Mouse (Mus musculus) embryonic stem cell, embryonic (primary cell): ENCODE measurements at regions not wholly inside any gene's neighbourhood (a gene's known extent, or its start where the extent isn't known, plus 50 kb on each side); places are given as distances from the start of the nearest gene placed in this dataset.

ENCODE experiments used
- CTCF ChIA-PET, 4 experiments: fragments of 300-600 bp in 2 of 4; fragments of 350-600 bp in 2 of 4; sonication (Branson Sonifier 250); formaldehyde crosslinking; loops; one replicate each; lab custom pipeline; 2022; ENCODE audit warnings: inconsistent platforms in 2 of 4; lab: Charles Lee
- POLR2A ChIA-PET, 4 experiments: fragments of 300-600 bp in 2 of 4; fragments of 350-600 bp in 2 of 4; sonication (Branson Sonifier 250); formaldehyde crosslinking; loops; one replicate each; lab custom pipeline; 2022; ENCODE audit warnings: antibody characterized with exemption in 4 of 4, inconsistent platforms in 1 of 4; lab: Charles Lee

GRCm38 (mm10) chr15:8582676-8583075 lies 62.9 kb upstream of the Gm2310 start:
- POLR2A ChIA-PET = interaction anchor here in 1 of 4 experiments (0.5 kb wide), 1 partner anchor 743 kb away, joined by 4 read pairs; no protein-coding TSS in a partner anchor

GRCm38 (mm10) chr15:8581146-8581913 lies 61.6 kb upstream of the Gm2310 start:
- ChIA-PET CTCF (interaction anchor here in 2 of 4 experiments (0.6 to 4.3 kb wide), 3 partner anchors 8 to 31 kb away, joined by 3 to 29 read pairs (median 6); no protein-coding TSS in a partner anchor), POLR2A (no interaction called here)

More at GRCm38 (mm10) chr15:8582676-8583075, 62.9 kb upstream of the Gm2310 start:
- CTCF ChIA-PET = interaction anchor here in 3 of 4 experiments (0.6 to 1.5 kb wide), 6 partner anchors 12 to 138 kb away, joined by 3 to 5 read pairs (median 4); no protein-coding TSS in a partner anchor

- ChIA-PET CTCF (interaction anchor here in 2 of 4 experiments (0.6 to 4.3 kb wide), 3 partner anchors 10 to 45 kb away, joined by 3 to 29 read pairs (median 6); no protein-coding TSS in a partner anchor), POLR2A (interaction anchor here in 1 of 4 experiments (1.3 kb wide), 1 partner anchor 11 kb away, joined by 3 read pairs; no protein-coding TSS in a partner anchor)
These were observed 60.3 kb upstream of the Gm2310 start for GRCm38 (mm10) chr15:8580077-8580476.

- ChIA-PET CTCF (interaction anchor here (0.6 to 4.3 kb wide), 19 partner anchors 9 to 1122 kb away, joined by 3 to 29 read pairs (median 4); no protein-coding TSS in a partner anchor), POLR2A (interaction anchor here in 3 of 4 experiments (0.8 to 1.3 kb wide), 3 partner anchors 8 to 12 kb away, joined by 3 to 4 read pairs (median 3); no protein-coding TSS in a partner anchor)
These were observed 57.7 kb upstream of the Gm2310 start for GRCm38 (mm10) chr15:8577480-8577881.

GRCm38 (mm10) chr15:8576975-8577374 lies 57.2 kb upstream of the Gm2310 start:
- POLR2A ChIA-PET = interaction anchor here in 2 of 4 experiments (1.1 to 1.3 kb wide), 2 partner anchors 8 to 12 kb away, joined by 3 read pairs; no protein-coding TSS in a partner anchor

GRCm38 (mm10) chr15:8569617-8570016 lies 49.9 kb upstream of the Gm2310 start:
- ChIA-PET POLR2A (interaction anchor here in 2 of 4 experiments (0.6 to 1.4 kb wide), 7 partner anchors 8 to 179 kb away, joined by 3 to 6 read pairs (median 4); no protein-coding TSS in a partner anchor), CTCF (no interaction called here)

More at GRCm38 (mm10) chr15:8576975-8577374, 57.2 kb upstream of the Gm2310 start:
- CTCF ChIA-PET = interaction anchor here (0.6 to 4.3 kb wide), 18 partner anchors 9 to 1121 kb away, joined by 3 to 29 read pairs (median 4); no protein-coding TSS in a partner anchor
